Mouse (Mus musculus) T-helper 2 cell (primary cell): ENCODE measurements at regions not wholly inside any gene's neighbourhood (a gene's known extent, or its start where the extent isn't known, plus 50 kb on each side); places are given as distances from the start of the nearest gene placed in this dataset.
"Not testable (repeated sequence)": the region's sequence is repeated elsewhere in the genome, so short reads cannot be mapped to it uniquely, and the experiment has no call there.

Experiments used
- in situ Hi-C: fragments of 300-600 bp; cut with MboI, MseI; formaldehyde crosslinking; loops from one replicate; pipeline ENCODE4 v1.15.1; 2025; ENCODE audit warnings: high pct_unique_total_duplicates

- in situ Hi-C loops = no loop called here
Measured at GRCm38 (mm10) chr16:79312702-79313101, 221.8 kb upstream of the Tmprss15 start.

- in situ Hi-C loops = loop anchor here (5.0 kb wide), 1 partner anchor 46 kb away; no protein-coding TSS in a partner anchor
Measured at GRCm38 (mm10) chr16:79308541-79308940, 217.6 kb upstream of the Tmprss15 start.

- in situ Hi-C loops = not testable (repeated sequence)
Measured at GRCm38 (mm10) chr16:79296621-79297020, 205.7 kb upstream of the Tmprss15 start.

- in situ Hi-C loops = no loop called here
Measured at GRCm38 (mm10) chr16:79279006-79279405, 188.1 kb upstream of the Tmprss15 start.

- in situ Hi-C loops = no loop called here
Measured at GRCm38 (mm10) chr16:79256525-79256924, 165.6 kb upstream of the Tmprss15 start.

- in situ Hi-C loops = no loop called here
Measured at GRCm38 (mm10) chr16:79256084-79256483, 165.2 kb upstream of the Tmprss15 start.

- in situ Hi-C loops = no loop called here
Measured at GRCm38 (mm10) chr16:79240857-79241491, 150.1 kb upstream of the Tmprss15 start.

- in situ Hi-C loops = no loop called here
Measured at GRCm38 (mm10) chr16:79240191-79240590, 149.3 kb upstream of the Tmprss15 start.

GRCm38 (mm10) chr16:79191196-79191595 is 100.3 kb upstream of the Tmprss15 start:
- in situ Hi-C loops = no loop called here

- in situ Hi-C loops = no loop called here
Measured at GRCm38 (mm10) chr16:79186471-79186870, 95.6 kb upstream of the Tmprss15 start.

- in situ Hi-C loops = no loop called here
Measured at GRCm38 (mm10) chr16:79182474-79182873, 91.6 kb upstream of the Tmprss15 start.

GRCm38 (mm10) chr16:79177299-79177999 is 86.6 kb upstream of the Tmprss15 start:
- in situ Hi-C loops = no loop called here

- in situ Hi-C loops = no loop called here
Measured at GRCm38 (mm10) chr16:79176832-79177243, 85.9 kb upstream of the Tmprss15 start.

- in situ Hi-C loops = no loop called here
Measured at GRCm38 (mm10) chr16:79168193-79168592, 77.3 kb upstream of the Tmprss15 start.

- in situ Hi-C loops = no loop called here
Measured at GRCm38 (mm10) chr16:79142813-79143212, 51.9 kb upstream of the Tmprss15 start.
